Mouse (Mus musculus) left cerebral cortex, adult 2 months (tissue): ENCODE results near the gene Ndc1. TPM values are rescaled to one million over a fixed set of nuclear protein-coding genes. Genes with fewer than 3 reads are reported as not detected.

Source experiments
- DNase-seq, 2 experiments: peaks; one replicate each; pipeline ENCODE4 v3.0.0; 2021 to 2022; ENCODE audit warnings: low spot score in 2 of 2, mixed read lengths in 1 of 2; ENCODE audit errors: extremely low spot score in 1 of 2
- H3K27ac ChIP-seq: fragments of 200-600 bp; 2 replicates; pipeline ENCODE4 v1.8.1; 2022
- H3K4me3 ChIP-seq: fragments of 200-600 bp; 2 replicates; pipeline ENCODE4 v1.8.1; 2022
- CTCF ChIP-seq: fragments of 200-600 bp; IDR thresholded peaks from 2 replicates; pipeline ENCODE4 v1.8.1; 2022; ENCODE audit warnings: antibody characterized with exemption, mild to moderate bottlenecking, moderate library complexity
- intact Hi-C: fragments of 180-260 bp; cut with DNase I; formaldehyde crosslinking; loops from one replicate; pipeline ENCODE4 v1.15.1; 2025
- total RNA-seq, 2 experiments: library from RNA; stranded (reverse); gene quantifications; 2 replicates each; pipeline ENCODE4 v1.2.3; 2021

Ndc1 gene
- total RNA-seq, 2 experiments from 2014 or later: 9.6 to 10.0 TPM

- Histone ChIP-seq H3K27ac (no peak overlapping the region), H3K4me3 (no peak overlapping the region)
- intact Hi-C loops: loop anchor here (5.0 kb wide), 1 partner anchor 280 kb away; no protein-coding TSS in a partner anchor
- no peak for DNase-seq
- peak; percentile 32 for TF ChIP-seq CTCF
Observed at GRCm38 (mm10) chr4:107372304-107372703, 4.7 kb downstream of the Ndc1 start.

DNA sequence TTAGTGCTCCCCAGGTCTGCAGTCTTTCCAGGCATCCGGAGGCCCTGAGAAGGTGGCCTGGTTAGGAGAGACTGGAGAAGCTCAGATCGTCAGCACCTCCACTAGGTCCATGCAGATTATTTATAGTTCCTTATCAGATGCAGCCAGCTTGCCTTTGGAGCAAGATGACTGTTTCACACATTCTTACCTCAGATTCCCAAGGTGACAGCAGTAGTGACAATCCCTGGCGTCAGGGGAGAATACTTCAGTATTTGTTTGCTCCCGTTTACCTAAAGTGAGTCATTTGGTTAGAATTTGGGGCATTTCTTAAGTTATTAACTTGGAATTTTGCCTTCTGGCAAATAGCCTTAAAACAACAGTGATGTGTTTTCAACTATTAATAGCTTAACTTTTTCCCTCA is 7.1 kb downstream of the Ndc1 start:
- intact Hi-C loops: loop anchor here (5.0 kb wide), 1 partner anchor 278 kb away; no protein-coding TSS in a partner anchor
- DNase-seq: no peak
- no peak overlapping the region for H3K4me3 ChIP-seq

DNA sequence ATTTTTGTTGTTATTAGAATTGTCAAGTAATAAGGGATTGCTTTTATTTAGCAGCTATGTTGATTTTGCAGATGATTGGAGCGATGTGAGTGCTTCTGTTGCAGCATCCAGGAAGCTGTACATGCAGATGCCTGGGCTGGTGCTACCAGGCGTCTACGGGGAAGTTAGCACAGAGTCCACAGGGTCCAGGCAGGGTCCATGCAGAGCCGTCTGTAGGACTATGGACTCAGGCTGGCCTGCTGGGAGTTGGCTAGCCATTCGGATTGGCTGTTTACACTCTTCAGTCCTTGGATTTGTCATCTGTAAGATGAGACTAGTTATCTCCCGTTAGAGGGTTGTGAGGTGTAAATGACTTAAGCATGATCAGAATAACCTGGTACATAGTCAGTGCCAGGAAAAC is 11.4 kb downstream of the Ndc1 start:
- no peak for TF ChIP-seq CTCF
- Histone ChIP-seq H3K4me3 (no peak overlapping the region), H3K27ac (no peak overlapping the region)
- DNase-seq: no peak
- intact Hi-C loops: no loop called here

More for the DNA sequence above, 7.1 kb downstream of the Ndc1 start:
- TF ChIP-seq CTCF: no peak
- H3K27ac ChIP-seq: no peak overlapping the region

DNA sequence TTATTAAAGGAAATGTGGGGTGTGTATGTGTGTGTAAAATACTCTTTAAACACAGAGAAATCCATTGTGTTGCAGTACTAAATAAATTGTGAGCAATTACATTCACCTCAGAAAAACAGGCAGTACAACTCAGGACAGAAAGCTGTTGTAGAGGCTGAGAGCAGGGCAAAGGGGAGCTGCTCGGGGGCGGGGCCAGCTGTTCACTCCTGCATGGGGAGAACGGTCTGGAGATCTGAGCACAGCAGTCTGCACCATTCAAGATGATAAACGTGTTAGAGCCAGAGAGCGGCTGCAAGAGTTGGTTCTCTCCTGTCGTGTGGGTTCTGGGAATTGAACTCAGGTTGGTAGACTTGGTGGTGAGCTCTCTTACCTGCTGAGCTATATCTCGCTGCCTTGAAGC is 13.3 kb downstream of the Ndc1 start:
- no peak overlapping the region for H3K27ac ChIP-seq
- no peak for TF ChIP-seq CTCF
- intact Hi-C loops: no loop called here
- no peak for DNase-seq
- H3K4me3 ChIP-seq: no peak overlapping the region

DNA sequence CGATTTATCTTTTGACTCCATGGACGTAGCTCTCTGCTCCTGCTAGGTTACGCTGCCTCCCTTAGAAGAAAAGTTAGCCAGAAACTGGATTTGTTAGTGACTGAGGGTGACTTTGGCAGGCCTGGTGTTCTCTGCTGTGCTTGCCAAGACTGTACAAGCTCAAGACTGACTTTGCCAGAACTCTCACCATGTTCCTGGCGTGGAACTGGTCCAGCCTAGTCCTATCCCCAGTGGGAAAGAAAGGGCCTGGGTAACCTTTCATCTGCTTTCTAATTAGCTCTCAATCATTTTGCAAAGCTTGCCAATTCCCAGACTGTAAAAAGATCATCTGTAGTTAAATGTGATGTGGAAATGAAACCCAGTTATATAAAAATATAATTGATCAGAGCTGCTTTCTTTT is 19.5 kb downstream of the Ndc1 start:
- TF ChIP-seq CTCF: no peak
- H3K4me3 ChIP-seq: no peak overlapping the region
- H3K27ac ChIP-seq: no peak overlapping the region
- DNase-seq: no peak
- intact Hi-C loops: no loop called here

DNA sequence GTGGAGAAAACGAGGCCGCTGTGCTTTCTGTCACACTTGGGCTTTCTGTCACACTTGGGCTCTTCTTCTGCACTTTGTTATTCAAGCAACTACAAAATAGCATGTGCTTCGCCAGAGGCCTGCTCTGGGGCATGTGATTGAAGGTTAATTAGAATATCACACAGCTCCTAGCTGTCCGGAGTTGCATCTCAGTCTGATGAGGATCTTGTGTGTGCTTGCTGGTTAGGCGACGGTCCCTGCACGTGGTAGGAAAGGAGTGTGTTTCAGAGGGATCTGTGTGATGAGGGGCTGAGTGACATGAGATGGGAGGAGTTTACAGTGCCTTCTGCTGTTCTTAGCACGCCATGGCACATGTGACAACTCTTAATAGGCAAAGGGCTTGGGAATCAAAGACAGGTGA is 19.9 kb downstream of the Ndc1 start:
- intact Hi-C loops: no loop called here
- TF ChIP-seq CTCF: no peak
- no peak overlapping the region for H3K4me3 ChIP-seq
- no peak overlapping the region for H3K27ac ChIP-seq
- no peak for DNase-seq

DNA sequence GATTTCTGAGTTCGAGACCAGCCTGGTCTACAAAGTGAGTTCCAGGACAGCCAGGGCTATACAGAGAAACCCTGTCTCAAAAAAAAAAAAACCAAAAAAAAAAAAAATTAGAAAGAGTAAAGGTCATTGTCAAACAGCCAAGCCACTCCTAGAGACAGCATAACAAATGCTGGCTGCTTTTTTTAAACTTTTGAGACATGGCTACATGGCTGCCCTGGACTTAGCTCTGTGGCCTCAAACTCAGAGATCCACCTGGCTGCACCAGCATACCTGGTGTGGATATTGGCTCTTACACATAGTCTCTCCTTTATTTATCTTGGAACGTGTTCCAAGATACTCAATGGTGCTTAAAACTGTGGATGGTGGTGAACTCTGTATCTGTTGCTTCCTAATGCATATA is 20.7 kb downstream of the Ndc1 start:
- intact Hi-C loops: no loop called here
- DNase-seq: no peak
- TF ChIP-seq CTCF: no peak
- no peak overlapping the region for H3K27ac ChIP-seq
- H3K4me3 ChIP-seq: no peak overlapping the region

GRCm38 (mm10) chr4:107389345-107389744 is 21.8 kb downstream of the Ndc1 start:
- intact Hi-C loops: no loop called here
- no peak; the same call in 1 of the 2 replicates for TF ChIP-seq CTCF
- no peak for DNase-seq
- H3K4me3 ChIP-seq: no peak overlapping the region
- H3K27ac ChIP-seq: no peak overlapping the region

DNA sequence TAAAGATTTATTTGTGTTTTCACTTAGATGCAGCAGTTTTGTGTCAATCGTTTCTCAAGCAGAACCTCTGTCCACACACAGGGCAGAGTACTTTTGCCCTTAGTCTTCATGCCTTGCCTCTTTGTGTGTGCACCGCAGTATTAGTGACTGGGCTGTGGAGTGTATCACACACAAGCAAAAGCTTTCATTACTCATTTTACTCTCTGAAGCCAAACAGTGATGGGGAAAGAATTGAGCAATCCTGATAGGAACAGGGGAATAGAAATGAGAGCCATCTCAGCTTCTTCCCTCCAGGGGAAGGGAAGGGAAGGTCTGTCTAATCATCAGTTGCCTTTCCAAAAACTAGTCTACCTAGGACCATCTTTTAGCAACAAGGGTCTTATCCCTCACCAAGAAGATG is 26.2 kb downstream of the Ndc1 start:
- intact Hi-C loops: no loop called here
- Histone ChIP-seq H3K4me3 (no peak overlapping the region), H3K27ac (no peak overlapping the region)
- no peak for DNase-seq
- no peak for TF ChIP-seq CTCF

GRCm38 (mm10) chr4:107420202-107420601 is 52.6 kb downstream of the Ndc1 start:
- H3K27ac ChIP-seq: no peak overlapping the region
- H3K4me3 ChIP-seq: no peak overlapping the region

GRCm38 (mm10) chr4:107421711-107422110 is 54.1 kb downstream of the Ndc1 start:
- no peak for DNase-seq
- H3K4me3 ChIP-seq: no peak overlapping the region
- no peak overlapping the region for H3K27ac ChIP-seq
- intact Hi-C loops: loop anchor here (1.0 kb wide), 1 partner anchor 232 kb away; no protein-coding TSS in a partner anchor
- TF ChIP-seq CTCF: no peak

More at GRCm38 (mm10) chr4:107420202-107420601, 52.6 kb downstream of the Ndc1 start:
- intact Hi-C loops: no loop called here
- TF ChIP-seq CTCF: no peak
- DNase-seq: no peak

DNA sequence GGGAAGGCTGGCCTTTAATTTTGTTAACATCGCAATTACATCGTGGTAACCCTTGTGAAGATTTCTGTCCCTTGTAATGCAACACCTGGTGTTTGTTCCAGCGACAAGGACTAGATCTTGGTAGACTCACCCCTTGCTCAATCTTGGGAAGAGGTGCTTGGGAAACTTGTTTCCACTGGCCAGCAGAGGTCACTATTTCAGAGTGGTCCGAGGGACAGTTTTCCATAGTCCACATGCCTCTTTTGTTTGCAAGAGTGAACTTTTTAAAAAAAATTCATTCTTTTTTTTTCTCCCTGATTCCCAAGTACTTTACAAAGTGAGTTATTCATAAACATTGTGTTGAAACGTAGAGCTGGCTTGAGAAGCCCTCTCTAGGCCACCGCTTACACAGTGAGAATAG is 54.6 kb downstream of the Ndc1 start:
- DNase-seq: no peak
- Histone ChIP-seq H3K27ac (no peak overlapping the region), H3K4me3 (no peak overlapping the region)
- intact Hi-C loops: loop anchor here (1.0 kb wide), 1 partner anchor 231 kb away; no protein-coding TSS in a partner anchor
- peak; percentile 66 for TF ChIP-seq CTCF

DNA sequence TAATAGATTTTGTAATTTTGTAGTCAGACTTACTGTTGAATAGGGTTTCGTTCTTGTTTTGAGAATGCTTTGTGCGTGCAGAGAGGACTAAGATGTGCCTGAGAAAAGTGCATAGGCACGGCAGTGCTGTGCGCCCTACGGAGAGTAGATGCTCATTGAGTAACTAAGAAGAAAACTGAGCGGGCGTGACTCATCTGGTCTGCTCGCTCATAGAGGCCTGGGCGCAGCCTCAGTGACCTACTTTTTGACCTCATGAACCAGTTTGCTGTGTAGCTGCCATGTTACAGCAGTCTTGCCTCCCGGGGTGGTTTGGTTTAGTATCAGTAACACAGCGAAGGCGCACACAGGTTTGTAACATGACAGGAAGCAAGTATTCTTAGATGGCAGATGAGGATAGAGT is 58.0 kb downstream of the Ndc1 start:
- DNase-seq: no peak
- Histone ChIP-seq H3K4me3 (no peak overlapping the region), H3K27ac (no peak overlapping the region)
- no peak for TF ChIP-seq CTCF
- intact Hi-C loops: no loop called here
